Comparison of ENCODE assay signal across 15 mouse cellular contexts in genomic region chrX:162542576-162543227, GRCm38 (mm10).
DNase-seq lines count a peak whose midpoint lies in the region; ATAC-seq and TF ChIP-seq lines count a peak whose summit lies in the region.
"Had no signal": no experiment of that assay in that cellular context is flagged by ENCODE, and none has a peak within 500 bp of the region (broad histone marks: within the 10 kb centered on the region; RNA-seq: fewer than 3 reads in every experiment).

No protein-coding gene starts in this region.

- H3K27ac ChIP-seq in hindbrain, postnatal 0 days, result no peak overlapping the region
- H3K27ac ChIP-seq in hindbrain, embryonic 11.5 days (ENCODE audit: low read depth, low read length), result no peak overlapping the region
- H3K27ac ChIP-seq: kidney, embryonic 15.5 days; stomach, postnatal 0 days had no signal

- CTCF ChIA-PET in Patski (lab: Charles Lee), result interaction anchor here (1.0 to 2.0 kb wide), 2 partner anchors 13 to 295 kb away, joined by 3 to 6 read pairs; no protein-coding TSS in a partner anchor

- no peak for TF ChIP-seq CTCF in hindbrain, postnatal 0 days (IDR thresholded peaks at IDR 0.05; ENCODE audit: low read depth)
- TF ChIP-seq CTCF in Patski (IDR thresholded peaks at IDR 0.05), result no peak

- ATAC-seq in hindbrain, postnatal 0 days, result no peak
- ATAC-seq in hindbrain, embryonic 11.5 days (ENCODE audit: low FRiP score), result no peak
- ATAC-seq in Patski, result peak; percentile 69

- no peak overlapping the region for H3K9ac ChIP-seq in hindbrain, postnatal 0 days (replicated peaks; ENCODE audit: low read length)
- no peak overlapping the region for H3K9ac ChIP-seq in hindbrain, embryonic 11.5 days (ENCODE audit: low read depth, low read length)
- H3K9ac ChIP-seq: heart, embryonic 12.5 days; kidney, embryonic 15.5 days; lung, embryonic 14.5 days had no signal

- POLR2A ChIA-PET in Patski (lab: Charles Lee), result no interaction called here

- DNase-seq in cerebellum, adult 9-10 months, result peak; percentile 63
- DNase-seq in cerebellum, adult 11 months, result no peak
- DNase-seq in hindbrain, postnatal 0 days (ENCODE audit: low spot score), result peak; percentile 6
- DNase-seq in hindbrain, embryonic 11.5 days (ENCODE audit: low spot score), result no peak
- peak; percentile 41 for DNase-seq in 3T3-L1 (ENCODE audit: low read depth, low spot score)
- DNase-seq in Patski (ENCODE audit: low read depth, low spot score), result peak; percentile 30
- DNase-seq in spleen, adult 12 weeks (ENCODE audit: low spot score), result no peak
- DNase-seq in gastrocnemius, postnatal 10 days, result no peak
- DNase-seq: heart, postnatal 36 days; thymus, postnatal 25 days had no signal

- in situ Hi-C loops in Patski (cut with MboI; ENCODE audit: low pct_unique_long_range_greater_than_20kb), result no loop called here

- H3K4me1 ChIP-seq in hindbrain, postnatal 0 days (ENCODE audit: insufficient read depth, low read length), result no peaks in the 10 kb centered on the region
- no peaks in the 10 kb centered on the region for H3K4me1 ChIP-seq in hindbrain, embryonic 11.5 days (replicated peaks; ENCODE audit: control insufficient read depth, insufficient read depth, low read length)
- H3K4me1 ChIP-seq: heart, embryonic 12.5 days; kidney, embryonic 15.5 days had no signal

- H3K4me3 ChIP-seq in hindbrain, postnatal 0 days (ENCODE audit: low read length), result no peak overlapping the region
- H3K4me3 ChIP-seq in hindbrain, embryonic 11.5 days (ENCODE audit: low read depth, low read length), result no peak overlapping the region
- H3K4me3 ChIP-seq: heart, embryonic 12.5 days; kidney, embryonic 15.5 days had no signal

- no peaks in the 10 kb centered on the region for H3K36me3 ChIP-seq in hindbrain, postnatal 0 days (ENCODE audit: insufficient read depth, low read length)
- no peaks in the 10 kb centered on the region for H3K36me3 ChIP-seq in hindbrain, embryonic 11.5 days (ENCODE audit: control insufficient read depth, insufficient read depth, low read length)
- H3K36me3 ChIP-seq: heart, embryonic 12.5 days; kidney, embryonic 15.5 days had no signal

- WGBS in hindbrain, postnatal 0 days, result 30% methylated on average over 1 of the region's 1 CpGs
- WGBS in hindbrain, embryonic 11.5 days, result 69% methylated on average over 1 of the region's 1 CpGs

- no peak overlapping the region for H3K4me2 ChIP-seq in hindbrain, postnatal 0 days (ENCODE audit: low read depth, low read length)
- no peak overlapping the region for H3K4me2 ChIP-seq in hindbrain, embryonic 11.5 days (replicated peaks; ENCODE audit: low read depth, low read length)
- H3K4me2 ChIP-seq: heart, embryonic 12.5 days; kidney, embryonic 15.5 days; liver, embryonic 11.5 days; lung, embryonic 14.5 days had no signal

- H3K27me3 ChIP-seq in hindbrain, postnatal 0 days (ENCODE audit: insufficient read depth, low read length), result no peaks in the 10 kb centered on the region
- no peaks in the 10 kb centered on the region for H3K27me3 ChIP-seq in hindbrain, embryonic 11.5 days (ENCODE audit: control insufficient read depth, insufficient read depth, low read length)
- peaks cover 26% of the 10 kb centered on the region for H3K27me3 ChIP-seq in Patski
- H3K27me3 ChIP-seq: heart, embryonic 12.5 days had no signal

- H3K9me3 ChIP-seq in hindbrain, postnatal 0 days (ENCODE audit: low read length), result no peaks in the 10 kb centered on the region
- H3K9me3 ChIP-seq in hindbrain, embryonic 11.5 days (ENCODE audit: control insufficient read depth, low read length), result no peaks in the 10 kb centered on the region
- H3K9me3 ChIP-seq: heart, embryonic 12.5 days; kidney, embryonic 15.5 days had no signal

Comparison
In these comparisons a context has a peak if more than half of its experiments do, and no peak if none do; other contexts are left out.
1. DNase-seq: peak in cerebellum, adult 9-10 months (single experiment), hindbrain, postnatal 0 days (single experiment), 3T3-L1 (single experiment) and Patski (single experiment); none in cerebellum, adult 11 months (single experiment), hindbrain, embryonic 11.5 days (single experiment), spleen, adult 12 weeks (single experiment) and gastrocnemius, postnatal 10 days (single experiment).